Mouse (Mus musculus) gastrocnemius, adult 8-10 months (tissue): ENCODE measurements around the gene Nedd4. TPM values are rescaled to one million over a fixed set of nuclear protein-coding genes. Genes with fewer than 3 reads are reported as not detected.

ENCODE experiments used
- DNase-seq, 2 experiments: peaks; one replicate each; pipeline ENCODE4 v3.0.0; 2022; ENCODE audit warnings: low spot score in 2 of 2
- total RNA-seq, 4 experiments: library from RNA; stranded (reverse); gene quantifications; 2 replicates each; pipeline ENCODE4 v1.2.4; 2022

Gene Nedd4
- total RNA-seq, 4 experiments from 2014 or later, result 286 to 317 (median 309) TPM

- no peak for DNase-seq
These were observed 57.0 kb downstream of the Nedd4 start for GRCm38 (mm10) chr9:72719143-72719542.

- DNase-seq, result no peak
These were observed 59.1 kb downstream of the Nedd4 start for GRCm38 (mm10) chr9:72721221-72721620.

GRCm38 (mm10) chr9:72722622-72723021 is 60.5 kb downstream of the Nedd4 start:
- DNase-seq, result peak in 1 of 2 experiments; percentile 43

GRCm38 (mm10) chr9:72724491-72725221 is 62.5 kb downstream of the Nedd4 start:
- DNase-seq, result no peak

- DNase-seq, result peak in 1 of 2 experiments; percentile 31
These were observed 71.8 kb downstream of the Nedd4 start for GRCm38 (mm10) chr9:72733966-72734365.

GRCm38 (mm10) chr9:72735822-72736410 is 73.8 kb downstream of the Nedd4 start:
- DNase-seq, result peak in 1 of 2 experiments; percentile 30

GRCm38 (mm10) chr9:72741206-72741605 is 79.1 kb downstream of the Nedd4 start:
- no peak for DNase-seq

- no peak for DNase-seq
These were observed 84.1 kb downstream of the Nedd4 start for GRCm38 (mm10) chr9:72746278-72746677.

GRCm38 (mm10) chr9:72750272-72750671 is 88.1 kb downstream of the Nedd4 start:
- no peak for DNase-seq

GRCm38 (mm10) chr9:72752656-72753055 is 90.5 kb downstream of the Nedd4 start:
- DNase-seq, result no peak

GRCm38 (mm10) chr9:72753741-72754140 is 91.6 kb downstream of the Nedd4 start:
- no peak for DNase-seq

- DNase-seq, result no peak
These were observed 95.0 kb downstream of the Nedd4 start for GRCm38 (mm10) chr9:72757143-72757542.

GRCm38 (mm10) chr9:72758705-72759131 is 96.6 kb downstream of the Nedd4 start:
- DNase-seq, result no peak

GRCm38 (mm10) chr9:72763050-72763718 is 101.0 kb downstream of the Nedd4 start:
- peak; percentile 45 to 57 for DNase-seq

GRCm38 (mm10) chr9:72766789-72767349 is 104.7 kb downstream of the Nedd4 start:
- peak; percentile 62 to 73 for DNase-seq

- no peak for DNase-seq
These were observed 112.9 kb downstream of the Nedd4 start for GRCm38 (mm10) chr9:72775022-72775421.

- no peak for DNase-seq
These were observed 116.9 kb downstream of the Nedd4 start for GRCm38 (mm10) chr9:72779004-72779403.

GRCm38 (mm10) chr9:72779733-72780132 is 117.6 kb downstream of the Nedd4 start:
- DNase-seq, result no peak

- no peak for DNase-seq
These were observed 118.5 kb downstream of the Nedd4 start for GRCm38 (mm10) chr9:72780694-72781093.

GRCm38 (mm10) chr9:72781466-72781865 is 119.3 kb downstream of the Nedd4 start:
- no peak for DNase-seq

GRCm38 (mm10) chr9:72782121-72782520 is 120.0 kb downstream of the Nedd4 start:
- no peak for DNase-seq

GRCm38 (mm10) chr9:72787732-72788131 is 125.6 kb downstream of the Nedd4 start:
- no peak for DNase-seq
